Mouse (Mus musculus): ENCODE results near the gene Aup1. TPM values are rescaled to one million over a fixed set of nuclear protein-coding genes. Genes with fewer than 3 reads are reported as not detected.

The Aup1 gene
- total RNA-seq, 2 experiments from 2014 or later = 115 to 121 TPM

DNA sequence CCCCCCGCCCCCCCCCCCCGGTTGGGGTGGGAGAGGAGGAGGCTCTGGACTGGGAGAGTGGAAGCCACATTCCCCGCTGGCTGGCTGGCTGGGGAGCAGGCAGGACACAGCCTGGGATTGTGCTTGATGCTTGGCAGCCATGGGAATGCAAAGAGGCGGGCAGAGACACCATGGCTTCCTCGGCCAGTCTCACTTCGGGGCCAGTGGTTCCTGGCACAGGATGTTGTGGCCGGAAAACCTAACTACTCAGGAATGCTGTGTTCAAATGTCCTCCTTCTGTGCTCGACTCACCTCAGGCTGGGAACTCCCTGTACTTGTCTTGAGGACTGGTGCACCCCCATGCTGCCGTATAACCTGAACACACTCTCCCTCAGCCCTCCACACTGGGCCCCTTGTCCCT is 26.6 kb upstream of the Aup1 start:
- DNase-seq (ENCODE audit: extremely low spot score in 1 of 2, low spot score in 1 of 2) = no peak

DNA sequence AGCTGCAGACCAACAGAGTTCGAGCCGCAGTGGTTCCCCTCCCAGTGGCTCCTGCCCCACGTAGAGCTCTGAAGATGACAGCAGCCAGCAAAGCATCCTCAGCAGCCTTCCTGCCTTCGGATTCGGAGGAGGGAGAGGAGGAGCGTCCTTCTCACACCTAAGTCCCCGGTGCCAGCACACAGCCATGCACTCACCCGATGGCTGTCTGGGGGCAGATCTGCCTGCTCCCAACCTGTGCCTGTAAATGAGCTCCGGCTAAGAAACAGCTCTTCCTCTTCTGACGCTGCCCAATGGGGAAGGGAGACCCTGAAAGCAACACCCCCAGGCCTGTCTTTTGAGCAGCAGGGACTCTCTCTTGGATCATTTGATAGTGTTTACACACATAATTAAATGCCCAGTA is 24.5 kb upstream of the Aup1 start:
- no peak for DNase-seq (ENCODE audit: extremely low spot score in 1 of 2, low spot score in 1 of 2)

DNA sequence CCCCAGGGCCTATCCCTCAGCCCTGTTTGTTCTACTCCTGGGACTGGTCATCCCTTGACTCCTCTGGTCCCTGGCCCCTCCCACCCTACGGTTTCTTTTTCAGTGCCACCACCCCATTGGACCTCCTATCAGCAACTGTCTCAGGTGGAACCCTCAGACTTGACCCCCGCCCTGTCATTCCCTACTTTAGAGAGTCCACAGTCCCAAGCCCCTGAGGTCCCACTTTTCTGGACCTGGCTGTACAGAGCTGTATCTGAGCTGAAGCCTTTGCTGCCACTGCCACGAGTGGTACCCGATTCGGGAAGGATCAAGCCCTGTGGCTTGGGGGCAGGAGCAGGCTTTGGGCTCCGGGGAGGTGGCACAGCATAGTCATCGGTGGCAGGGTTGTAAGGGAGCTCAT is 23.2 kb upstream of the Aup1 start:
- DNase-seq (ENCODE audit: extremely low spot score in 1 of 2, low spot score in 1 of 2) = no peak

DNA sequence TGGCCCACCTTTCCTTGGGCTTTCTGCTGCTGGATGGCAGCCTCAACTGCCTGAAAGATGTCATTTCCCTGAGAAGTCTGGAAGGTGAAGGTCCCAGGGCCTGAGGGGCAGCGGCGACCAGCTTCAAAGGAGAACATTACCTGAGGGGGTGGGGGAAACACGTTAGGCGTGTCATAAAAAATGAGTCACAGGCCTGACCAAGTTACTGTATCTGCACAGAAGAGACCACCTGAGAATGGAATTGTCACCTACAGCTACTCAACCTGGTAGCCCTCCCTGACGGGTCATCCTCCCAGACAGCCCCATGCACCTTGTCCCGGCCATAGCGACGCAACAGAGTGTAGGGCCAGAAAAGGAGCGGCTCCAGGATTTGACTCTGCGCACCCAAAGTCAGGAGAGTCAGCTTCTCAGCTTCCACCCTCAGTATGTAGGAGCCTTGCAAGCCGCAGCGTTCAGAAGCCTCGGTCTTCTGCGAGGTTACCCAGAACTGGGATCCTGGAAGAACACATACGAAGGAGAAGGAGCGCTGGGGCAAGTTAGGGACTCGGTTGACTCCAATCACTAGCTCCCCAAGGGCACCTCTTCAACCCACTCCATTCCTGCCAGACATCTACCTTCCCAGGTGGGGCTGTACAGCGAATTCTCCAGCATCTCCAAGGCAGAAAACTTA is 22.3 kb upstream of the Aup1 start:
- no peak for DNase-seq (ENCODE audit: extremely low spot score in 1 of 2, low spot score in 1 of 2)

DNA sequence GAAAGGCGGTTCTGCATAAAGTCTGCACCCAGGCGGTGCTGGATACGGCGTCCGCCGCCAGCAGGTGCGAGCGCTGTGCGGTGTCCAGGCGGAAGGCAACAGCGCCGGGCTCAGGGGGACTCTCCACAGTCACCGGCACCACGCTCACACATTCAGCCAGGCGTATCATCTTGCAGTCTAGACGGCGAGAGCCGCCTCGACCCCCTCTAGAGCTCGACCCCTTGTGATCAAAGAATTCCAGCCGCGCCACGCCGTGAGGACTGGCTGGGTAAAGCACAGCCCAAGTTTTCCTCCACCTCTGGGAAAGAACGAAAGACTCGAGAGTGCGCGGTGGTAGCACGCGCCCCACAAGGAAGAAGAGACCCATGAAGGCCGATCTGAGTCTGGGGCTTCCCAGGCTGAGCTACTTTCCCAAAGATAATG is 21.5 kb upstream of the Aup1 start:
- no peak for DNase-seq (ENCODE audit: extremely low spot score in 1 of 2, low spot score in 1 of 2)

DNA sequence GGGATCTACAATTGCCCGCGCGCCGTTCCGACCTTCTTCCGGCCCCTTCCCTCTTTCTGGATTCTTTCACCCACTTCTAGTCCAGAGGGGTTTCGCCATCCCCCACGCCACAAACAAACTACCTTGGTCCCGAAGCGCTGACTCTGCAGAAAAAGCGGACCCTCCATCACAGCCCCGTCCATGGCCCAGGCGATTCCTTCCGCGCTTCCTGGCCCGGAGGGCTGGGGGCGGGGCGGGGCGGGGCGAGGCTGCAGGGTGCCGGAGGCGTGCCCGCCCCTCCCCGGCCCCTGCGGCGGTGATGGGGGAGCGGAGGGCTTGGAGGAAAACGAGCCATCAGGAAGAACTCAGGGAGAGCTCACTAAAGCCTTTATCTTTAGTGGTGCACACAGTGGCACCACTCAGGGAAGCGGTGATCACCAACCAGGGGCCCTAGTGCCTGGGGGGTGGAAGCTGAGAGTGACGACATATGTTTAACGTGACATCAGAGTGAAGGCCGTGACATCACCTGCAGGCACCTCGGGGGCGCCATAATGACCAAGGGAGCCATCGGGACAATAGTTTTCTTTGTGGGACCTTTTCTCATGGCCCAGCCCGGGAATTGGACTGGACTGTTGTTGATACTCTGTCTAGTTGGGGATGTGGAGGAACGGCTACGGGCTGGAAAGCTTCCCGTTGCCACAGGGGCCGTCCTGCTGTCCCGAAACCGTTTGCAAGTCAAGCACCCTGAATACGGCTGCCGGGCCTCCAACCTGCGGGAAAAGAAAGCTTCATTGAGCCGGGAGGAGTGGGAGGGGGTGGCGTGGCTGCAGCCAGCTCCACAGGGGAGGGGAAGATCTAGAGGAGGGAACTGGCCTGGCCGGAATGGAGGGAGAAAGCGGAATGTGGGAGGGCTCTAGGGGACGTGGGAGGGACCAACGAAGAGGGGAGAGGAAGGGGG is 20.8 kb upstream of the Aup1 start, which contains the start of the genes Dok1 and Loxl3:
TSS of gene Dok1 (minus strand) at position 223 of the 937 bp plus-strand sequence.
TSS of gene Loxl3 (plus strand) at position 925 of the 937 bp plus-strand sequence.
- no peak for DNase-seq (ENCODE audit: extremely low spot score in 1 of 2, low spot score in 1 of 2)

DNA sequence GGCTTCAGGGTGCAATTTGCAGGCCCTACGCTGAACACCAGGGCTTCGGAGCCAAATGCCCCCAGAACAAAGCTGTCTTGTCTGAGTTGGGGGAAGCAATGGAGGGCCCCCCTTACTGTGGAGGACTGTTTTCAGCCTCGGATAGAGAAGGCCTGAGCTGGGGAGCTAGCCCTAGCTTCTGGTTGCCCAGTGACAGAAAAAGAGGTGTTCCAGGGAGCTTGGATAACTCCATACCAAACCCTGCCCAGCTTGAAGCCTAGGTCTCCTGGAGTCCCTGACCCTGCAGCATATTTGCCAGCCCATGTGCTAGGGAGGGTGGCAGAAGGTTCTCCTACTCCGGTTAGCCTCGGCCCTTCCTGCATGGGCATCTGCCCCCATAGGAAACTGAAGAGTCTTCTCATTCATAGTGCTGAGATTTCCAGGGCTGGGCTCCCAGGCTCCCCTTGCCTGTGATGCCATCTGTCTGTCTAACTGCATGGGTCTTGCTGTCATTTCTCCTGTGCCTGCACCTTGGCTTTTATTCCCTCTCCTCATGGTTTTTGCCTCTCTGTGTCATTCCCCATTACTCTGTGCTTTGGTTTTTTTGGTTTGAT is 19.8 kb upstream of the Aup1 start:
- DNase-seq (ENCODE audit: extremely low spot score in 1 of 2, low spot score in 1 of 2) = no peak

DNA sequence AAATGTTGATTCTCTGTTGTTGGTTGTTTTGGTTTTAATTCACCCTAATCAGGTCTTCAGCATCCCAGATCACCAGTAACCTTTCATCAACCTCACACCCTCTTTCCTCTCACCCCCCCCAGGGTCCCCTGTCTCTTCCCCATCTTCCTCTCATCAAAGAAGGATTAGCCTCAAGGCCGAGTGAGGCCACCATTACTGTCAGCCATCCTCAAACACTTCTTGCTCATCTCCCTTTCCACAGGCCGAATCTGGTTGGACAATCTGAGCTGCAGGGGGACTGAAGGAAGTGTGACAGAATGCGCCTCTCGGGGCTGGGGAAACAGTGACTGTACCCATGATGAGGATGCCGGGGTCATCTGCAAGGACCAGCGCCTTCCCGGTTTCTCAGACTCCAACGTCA is 17.1 kb upstream of the Aup1 start:
- no peak for DNase-seq (ENCODE audit: extremely low spot score in 1 of 2, low spot score in 1 of 2)

DNA sequence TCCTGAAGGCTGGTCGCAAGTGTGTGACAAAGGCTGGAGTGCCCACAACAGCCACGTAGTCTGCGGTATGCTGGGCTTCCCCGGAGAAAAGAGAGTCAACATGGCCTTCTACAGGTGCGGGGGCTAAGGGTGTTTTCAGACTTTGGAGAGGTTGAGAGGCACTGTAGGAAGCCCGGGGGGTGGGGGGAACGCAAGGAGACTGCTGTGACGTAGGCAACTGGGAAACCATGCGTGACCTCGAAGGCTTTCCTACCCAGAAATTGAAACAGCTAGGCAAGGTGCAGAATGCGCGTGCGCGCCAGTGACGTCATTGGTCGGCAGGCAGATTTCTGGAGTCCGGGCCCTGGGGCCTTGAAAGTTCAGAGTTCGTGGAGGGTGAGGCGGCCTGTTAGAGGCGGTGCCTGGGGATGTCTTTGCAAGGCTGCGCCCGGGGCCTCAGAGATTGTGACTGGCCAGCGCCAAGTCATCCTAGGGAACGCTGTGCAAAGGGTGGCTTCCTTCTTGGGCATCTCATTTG is 15.8 kb upstream of the Aup1 start:
- peak; percentile 87 to 93 for DNase-seq (ENCODE audit: extremely low spot score in 1 of 2, low spot score in 1 of 2)

DNA sequence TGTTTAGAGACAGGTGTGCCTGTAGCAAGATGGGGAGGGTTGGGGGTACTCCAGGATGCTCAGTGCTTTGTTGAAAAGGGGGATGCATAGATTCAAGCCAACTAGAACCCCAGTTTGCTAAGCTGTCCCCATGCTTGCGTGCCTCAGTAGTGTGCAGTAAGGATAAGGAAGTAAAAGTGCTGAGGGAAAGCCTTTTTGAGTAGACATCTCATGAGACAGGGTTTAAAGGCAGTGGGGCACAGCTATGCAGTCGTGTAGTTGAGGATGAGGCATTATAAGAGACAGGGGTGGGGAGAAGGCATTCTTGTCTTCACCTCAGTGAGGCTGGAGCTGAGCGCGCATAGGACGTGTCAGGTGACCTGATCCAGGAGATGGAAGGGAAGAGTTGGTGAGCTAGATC is 13.7 kb upstream of the Aup1 start:
- no peak for DNase-seq (ENCODE audit: extremely low spot score in 1 of 2, low spot score in 1 of 2)

DNA sequence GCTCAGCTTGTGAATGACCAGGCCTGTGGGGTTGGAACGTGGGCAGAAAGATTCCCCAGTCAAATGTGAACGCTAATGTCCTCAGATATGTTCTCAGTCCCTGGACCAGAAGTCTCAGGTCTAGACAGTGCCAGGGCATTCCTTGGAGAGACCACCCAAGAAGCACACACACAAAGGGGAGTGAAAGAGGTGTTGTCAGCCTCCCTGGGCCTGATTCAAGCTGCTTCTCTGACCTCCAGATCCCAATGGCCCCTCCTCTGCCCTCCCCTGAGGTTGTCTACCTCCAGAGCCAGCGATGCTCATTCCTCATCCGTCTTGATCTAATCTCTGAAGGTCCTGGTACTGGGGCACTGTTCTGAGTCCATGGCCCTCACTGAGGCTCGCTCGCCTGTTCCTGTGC is 10.8 kb upstream of the Aup1 start:
- no peak for DNase-seq (ENCODE audit: extremely low spot score in 1 of 2, low spot score in 1 of 2)

DNA sequence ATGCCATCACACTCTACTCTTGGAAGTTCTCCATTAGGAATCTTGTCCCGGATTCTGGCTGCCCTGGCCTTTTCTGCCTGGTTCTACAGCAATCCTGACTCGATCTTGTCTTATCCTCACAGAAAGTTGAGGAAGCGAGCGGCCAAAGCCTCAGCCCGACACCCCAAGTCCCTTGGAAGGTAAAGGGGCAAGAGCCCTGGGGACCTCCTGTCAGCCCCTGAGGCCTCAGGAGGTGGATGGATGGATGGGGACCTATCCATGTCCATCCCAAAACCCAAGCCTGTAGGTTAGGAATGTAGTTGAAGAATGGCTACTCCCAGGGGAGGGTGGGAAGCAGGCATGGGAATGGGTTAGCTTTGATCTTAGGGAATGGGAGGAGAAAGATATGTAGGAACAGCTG is 10.3 kb upstream of the Aup1 start:
- no peak for DNase-seq (ENCODE audit: extremely low spot score in 1 of 2, low spot score in 1 of 2)

DNA sequence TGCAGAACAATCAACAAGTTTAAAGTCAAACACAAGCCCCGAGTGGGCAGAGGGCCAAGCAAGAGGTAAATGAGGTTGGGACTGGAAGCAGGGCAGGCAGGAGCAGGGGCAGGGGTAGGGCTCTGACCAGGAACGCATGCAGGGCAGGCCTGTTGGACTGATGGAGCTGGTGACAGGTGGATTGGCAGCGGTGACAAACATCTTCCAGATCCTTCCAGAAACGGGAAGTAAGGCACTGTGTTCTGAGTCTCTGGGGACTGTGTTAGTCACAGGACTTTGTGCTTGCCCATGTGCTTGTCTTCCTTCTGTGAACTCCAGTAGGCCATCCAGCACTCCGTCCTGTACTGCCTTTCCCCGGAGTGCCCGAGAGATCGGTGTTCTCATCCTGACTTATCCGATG is 9.6 kb upstream of the Aup1 start:
- no peak for DNase-seq (ENCODE audit: extremely low spot score in 1 of 2, low spot score in 1 of 2)

DNA sequence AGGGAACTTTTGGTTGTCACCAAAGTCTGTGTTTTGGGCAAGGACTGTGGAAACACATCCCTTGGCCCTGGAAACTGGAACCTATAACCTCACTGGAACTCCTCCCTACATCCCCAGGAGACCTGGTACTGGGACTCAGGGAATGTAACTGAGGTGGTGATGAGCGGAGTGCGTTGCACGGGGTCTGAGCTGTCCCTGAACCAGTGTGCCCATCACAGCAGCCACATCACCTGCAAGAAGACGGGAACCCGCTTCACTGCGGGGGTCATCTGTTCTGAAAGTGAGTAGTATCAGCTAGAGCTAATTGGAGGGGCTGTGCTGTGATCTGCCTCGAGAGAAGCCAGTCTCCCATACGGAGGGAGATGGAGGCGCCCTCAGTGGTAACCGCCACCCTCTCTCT is 5.0 kb upstream of the Aup1 start:
- no peak for DNase-seq (ENCODE audit: extremely low spot score in 1 of 2, low spot score in 1 of 2)

DNA sequence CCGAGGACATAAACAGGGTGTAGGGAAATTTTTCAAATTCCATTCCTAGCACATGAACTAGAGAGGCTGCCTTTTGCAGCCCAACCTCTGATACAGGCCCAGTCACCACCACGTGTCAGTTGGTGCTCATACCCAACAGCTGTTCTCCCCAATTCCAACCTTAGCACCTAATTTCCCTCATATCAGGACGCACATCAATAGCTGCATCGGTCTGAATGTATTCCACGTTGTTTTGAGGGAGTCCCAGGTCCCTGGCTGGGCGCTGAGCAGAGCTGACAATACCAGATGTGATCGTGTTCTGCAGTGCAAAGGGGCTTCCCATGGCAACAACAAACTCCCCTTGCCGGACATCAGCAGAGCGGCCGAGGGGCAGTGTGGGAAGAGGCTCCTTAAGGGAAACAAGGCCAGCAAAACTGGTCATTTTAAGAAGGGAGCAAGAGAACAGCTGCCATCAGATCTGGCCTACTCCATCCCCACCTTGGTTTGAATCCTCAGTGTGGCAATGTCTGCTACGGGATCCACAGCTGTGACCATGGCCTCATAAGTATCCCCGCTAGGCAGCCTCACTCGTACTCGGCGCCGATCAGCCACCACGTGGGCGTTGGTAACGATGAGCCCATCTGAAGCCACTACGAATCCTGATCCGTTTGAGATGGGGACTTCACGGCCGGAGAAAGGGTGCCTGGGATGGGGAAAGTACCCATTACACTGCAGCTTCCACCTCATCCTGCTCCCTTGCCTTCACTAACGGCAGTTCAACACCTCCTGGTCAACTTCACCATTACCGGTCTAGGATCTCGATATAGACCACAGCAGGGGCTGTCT is 973 bp upstream of the Aup1 start:
- peak in 1 of 2 experiments; percentile 49 for DNase-seq (ENCODE audit: extremely low spot score in 1 of 2, low spot score in 1 of 2)

DNA sequence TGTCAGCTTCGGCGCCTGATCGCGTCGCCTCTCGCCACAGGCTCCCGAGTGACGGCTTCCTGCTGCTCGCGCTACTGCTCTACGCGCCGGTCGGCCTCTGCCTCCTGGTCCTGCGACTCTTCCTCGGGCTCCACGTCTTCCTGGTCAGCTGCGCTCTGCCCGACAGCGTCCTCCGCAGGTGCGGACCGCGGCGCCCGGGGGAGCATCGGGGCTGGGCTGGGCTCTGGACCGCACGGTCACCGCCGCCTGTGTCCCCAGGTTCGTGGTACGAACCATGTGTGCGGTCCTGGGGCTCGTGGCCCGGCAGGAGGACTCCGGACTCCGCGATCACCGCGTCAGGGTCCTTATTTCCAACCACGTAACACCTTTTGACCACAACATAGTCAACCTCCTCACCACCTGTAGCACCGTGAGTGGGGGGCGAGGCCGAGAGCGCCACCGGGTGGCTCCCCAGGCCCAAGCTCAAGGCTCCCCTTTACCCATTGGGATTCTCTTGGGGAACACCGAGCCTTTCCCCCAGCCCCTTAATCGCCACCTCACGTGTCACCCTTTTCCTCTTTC is 630 bp downstream of the Aup1 start, which contains the start of gene Htra2:
TSS of gene Htra2 (minus strand) at position 403 of the 561 bp plus-strand sequence.
- peak in 1 of 2 experiments; percentile 29 for DNase-seq (ENCODE audit: extremely low spot score in 1 of 2, low spot score in 1 of 2)

DNA sequence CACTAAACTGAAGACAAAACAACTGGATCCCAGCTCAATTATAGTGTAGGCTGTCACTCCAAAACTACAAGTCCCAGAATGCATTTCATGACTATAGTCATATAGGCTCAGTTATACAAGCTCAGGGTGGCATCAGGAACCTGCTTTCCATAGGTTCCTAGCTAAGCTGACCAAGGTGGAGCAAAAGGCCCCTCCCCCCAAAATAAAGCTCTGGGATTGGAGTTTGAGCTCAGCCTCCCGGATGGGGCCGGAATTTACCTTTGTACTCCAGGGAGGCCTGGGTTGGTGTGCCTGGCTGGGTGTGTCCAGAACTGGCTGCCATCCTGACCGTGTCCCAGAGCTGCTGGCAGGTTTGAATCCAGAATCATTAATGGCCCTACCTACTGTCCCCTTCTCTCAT is 3.5 kb downstream of the Aup1 start, which contains the start of gene Dqx1:
TSS of gene Dqx1 (plus strand) at position 55 of the 400 bp plus-strand sequence.
- no peak for DNase-seq (ENCODE audit: extremely low spot score in 1 of 2, low spot score in 1 of 2)

DNA sequence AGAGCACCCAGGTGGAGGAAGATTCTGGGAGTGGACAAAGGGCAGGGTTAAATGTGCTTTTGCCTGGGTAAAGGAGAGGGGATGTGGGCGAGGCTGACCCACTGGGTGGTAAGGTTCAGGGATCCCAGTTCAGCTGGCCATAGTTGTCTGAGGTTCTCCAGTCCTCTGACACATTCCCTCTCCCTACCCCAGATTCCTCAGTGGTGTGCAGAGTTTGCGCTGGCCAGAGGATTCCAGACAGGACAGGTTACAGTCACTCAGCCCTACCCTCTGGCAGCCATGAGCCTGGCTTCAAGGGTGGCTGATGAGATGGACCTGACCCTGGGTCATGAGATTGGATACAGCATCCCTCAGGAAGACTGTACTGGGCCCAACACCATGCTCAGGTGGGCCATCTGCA is 4.4 kb downstream of the Aup1 start:
- DNase-seq (ENCODE audit: extremely low spot score in 1 of 2, low spot score in 1 of 2) = no peak

DNA sequence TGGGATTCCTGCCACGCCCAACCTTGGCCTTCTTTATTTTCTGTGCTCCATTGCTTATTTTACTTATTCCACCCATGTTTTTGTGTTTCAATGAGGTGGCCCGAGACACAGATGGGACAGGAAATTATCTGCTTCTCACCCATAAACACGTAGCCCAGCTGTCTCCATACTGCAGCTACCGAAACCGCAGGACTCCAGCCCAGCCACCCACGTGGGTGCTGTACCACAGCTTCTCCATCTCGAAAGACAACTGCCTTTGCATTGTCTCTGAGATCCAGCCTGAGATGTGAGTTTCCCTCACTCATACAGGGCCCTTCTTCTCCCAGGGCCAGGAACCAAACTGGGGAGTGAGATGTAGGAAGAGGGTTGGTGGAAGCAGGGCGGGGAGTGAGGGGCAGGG is 11.7 kb downstream of the Aup1 start:
- no peak for DNase-seq (ENCODE audit: extremely low spot score in 1 of 2, low spot score in 1 of 2)

DNA sequence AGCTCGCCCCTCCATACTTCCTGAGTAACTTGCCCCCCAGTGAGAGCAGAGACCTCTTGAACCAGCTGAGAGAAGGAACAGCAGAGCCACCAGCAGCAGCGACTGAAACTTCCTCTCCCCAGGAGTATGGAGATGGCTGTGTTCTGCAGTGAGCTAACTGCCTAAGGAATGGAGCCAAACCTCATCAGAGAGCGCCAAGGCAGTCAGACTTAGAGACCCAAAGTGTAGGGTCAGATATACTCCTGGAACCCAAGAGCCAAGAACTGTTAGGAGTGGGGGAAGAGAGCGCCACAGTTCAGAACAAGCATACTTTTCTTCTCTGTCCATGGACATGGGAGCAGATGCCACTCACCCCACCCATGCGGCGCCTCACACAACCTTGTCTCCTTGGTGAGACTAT is 12.1 kb downstream of the Aup1 start:
- no peak for DNase-seq (ENCODE audit: extremely low spot score in 1 of 2, low spot score in 1 of 2)
